Mouse (Mus musculus) retina, postnatal 7 days (tissue): ENCODE results near the gene P3h1.

Experiments used
- DNase-seq: peaks from one replicate; pipeline ENCODE4 v3.0.0-alpha.2; 2012; ENCODE audit warnings: low read depth, low spot score

The P3h1 gene

DNA sequence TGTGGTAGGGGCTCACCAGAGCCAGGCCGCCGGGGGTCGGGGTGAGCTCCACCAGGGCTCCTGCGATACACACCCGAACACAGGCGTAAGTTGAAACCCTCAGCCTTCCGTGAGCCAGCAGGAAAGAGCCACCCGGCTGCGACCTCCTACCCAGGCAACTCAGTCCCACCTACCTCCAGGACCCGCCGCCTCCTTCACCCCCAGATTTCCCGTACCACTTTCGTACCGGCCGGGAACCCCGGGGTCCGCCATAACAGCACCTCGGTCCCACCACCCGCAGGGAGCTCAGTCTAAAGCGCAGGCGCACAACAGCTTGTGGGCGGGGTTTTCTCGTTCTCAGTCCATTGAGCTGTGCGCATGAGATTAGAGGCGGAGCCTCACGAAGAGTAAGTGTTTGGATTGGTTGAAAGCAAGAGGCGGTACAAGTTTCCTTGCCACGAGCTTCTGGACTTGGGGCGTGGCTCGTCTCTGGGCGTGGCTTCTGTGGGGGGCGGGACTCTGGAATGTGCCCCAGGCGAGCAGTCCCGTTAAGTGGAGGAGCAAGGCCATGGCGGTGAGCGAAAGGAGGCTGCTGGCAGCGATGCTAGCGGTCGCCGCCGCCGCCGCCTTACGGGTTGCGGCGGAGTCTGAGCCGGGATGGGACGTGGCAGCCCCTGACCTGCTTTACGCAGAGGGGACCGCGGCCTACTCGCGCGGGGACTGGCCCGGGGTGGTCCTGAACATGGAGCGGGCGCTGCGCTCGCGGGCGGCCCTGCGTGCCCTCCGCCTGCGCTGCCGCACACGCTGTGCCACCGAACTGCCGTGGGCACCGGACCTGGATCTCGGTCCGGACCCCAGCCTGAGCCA is at the start of gene P3h1, which contains the start of gene AU022252:
TSS of gene P3h1 (plus strand) at position 506 of the 846 bp plus-strand sequence.
TSS of gene AU022252 (minus strand) at position 303 of the 846 bp plus-strand sequence.
- peak; percentile 100 for DNase-seq

GRCm38 (mm10) chr4:119183525-119183924 is 49.2 kb upstream of the P3h1 start:
- no peak for DNase-seq

- no peak for DNase-seq
Observed at GRCm38 (mm10) chr4:119185771-119186170, 46.9 kb upstream of the P3h1 start.

- DNase-seq, result no peak
Observed at GRCm38 (mm10) chr4:119188060-119188785, 44.5 kb upstream of the P3h1 start.

- no peak for DNase-seq
Observed at GRCm38 (mm10) chr4:119189392-119189791, 43.3 kb upstream of the P3h1 start.

DNA sequence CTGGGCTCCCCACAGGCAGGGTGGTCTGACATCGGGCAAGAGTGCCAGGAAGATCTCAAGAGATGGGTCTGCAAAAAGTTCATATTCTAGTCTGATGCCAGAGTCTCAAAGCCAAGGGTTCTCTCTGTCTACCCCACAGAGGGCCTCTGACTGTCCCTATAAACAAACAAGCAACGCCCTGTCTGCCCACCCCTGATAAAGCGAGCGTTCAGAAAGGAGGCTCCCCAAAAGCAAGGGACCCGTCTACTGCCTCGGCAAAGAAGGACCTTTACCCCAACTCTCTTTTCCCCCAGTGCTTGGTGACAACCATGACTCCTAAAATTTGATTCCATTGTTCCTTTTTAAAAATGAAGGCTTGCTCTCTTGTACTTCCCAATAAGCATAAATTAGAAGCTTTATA is 42.9 kb upstream of the P3h1 start, which contains the start of gene Ermap:
TSS of gene Ermap (minus strand) at position 148 of the 400 bp plus-strand sequence.
- no peak for DNase-seq

- DNase-seq, result no peak
Observed at GRCm38 (mm10) chr4:119190618-119191017, 42.1 kb upstream of the P3h1 start.

DNA sequence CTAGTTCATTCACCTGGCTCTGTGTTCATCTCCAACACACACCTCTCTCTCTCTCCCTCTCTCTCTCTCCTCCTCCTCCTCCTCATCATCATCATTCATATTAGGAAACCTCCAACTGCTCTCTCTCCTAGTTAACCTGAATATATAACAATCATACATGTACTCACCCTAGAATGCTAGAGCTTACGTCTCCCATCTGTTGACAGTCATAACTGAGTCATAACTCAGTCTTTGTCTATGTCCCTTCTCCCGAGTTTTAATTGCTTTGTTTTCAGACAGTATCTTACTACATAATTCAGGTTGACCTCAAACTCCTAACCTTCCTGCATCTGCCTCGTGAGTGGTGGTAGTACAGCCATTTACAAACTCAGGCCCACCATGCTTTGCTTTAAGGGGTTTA is 41.4 kb upstream of the P3h1 start:
- DNase-seq, result no peak

DNA sequence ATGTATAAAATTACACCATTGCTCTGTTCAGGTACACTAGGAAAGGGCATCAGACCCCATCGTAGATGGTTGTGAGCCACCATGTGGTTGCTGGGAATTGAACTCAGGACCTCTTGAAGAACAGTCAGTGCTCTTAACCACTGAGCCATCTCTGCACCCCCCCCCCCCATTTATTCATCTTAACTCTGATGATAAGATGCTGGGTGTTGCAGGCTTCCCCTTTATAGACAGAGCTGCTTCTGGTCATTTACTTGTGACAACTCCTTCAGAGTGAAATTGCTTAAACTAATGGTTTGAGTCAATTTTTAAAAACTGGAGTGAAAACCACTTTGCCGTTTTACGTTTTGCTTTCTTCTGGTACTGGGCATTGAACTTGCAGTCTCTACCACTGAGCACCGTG is 40.0 kb upstream of the P3h1 start:
- no peak for DNase-seq

DNA sequence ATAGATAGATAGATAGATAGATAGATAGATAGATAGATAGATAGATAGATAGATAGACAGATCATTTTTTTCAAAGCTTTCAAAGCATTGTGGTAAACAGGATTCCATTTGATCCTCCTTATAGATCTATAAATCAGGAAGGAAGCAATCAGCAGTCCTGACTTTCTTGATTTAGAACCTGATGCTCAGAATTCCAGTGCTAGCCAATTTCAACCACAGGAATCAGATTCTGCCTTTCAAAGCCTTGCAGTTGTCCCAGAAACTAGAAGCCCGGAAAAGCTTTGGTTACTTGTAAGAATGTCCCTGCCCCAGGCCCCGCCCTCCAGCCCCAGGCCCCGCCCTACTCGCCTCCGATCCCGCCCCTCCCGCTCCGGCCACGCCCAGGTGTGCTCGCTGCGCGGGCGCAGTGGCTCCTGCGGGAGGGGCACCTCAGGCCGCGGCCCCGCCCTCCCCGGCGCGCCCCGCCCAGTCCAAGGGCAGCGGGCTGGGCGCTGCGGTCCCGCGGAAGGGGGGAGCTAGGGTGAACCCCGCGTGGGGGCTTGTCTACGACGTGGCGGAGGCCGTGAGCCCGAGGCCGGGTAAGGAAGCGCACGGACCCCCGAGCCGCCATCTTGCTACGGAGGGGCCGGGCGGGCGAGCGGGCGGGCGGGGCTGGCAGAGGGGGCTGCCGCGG is 37.7 kb upstream of the P3h1 start, which contains the start of gene Svbp:
TSS of gene Svbp (plus strand) at position 398 of the 673 bp plus-strand sequence.
- peak; percentile 75 for DNase-seq

- no peak for DNase-seq
Observed at GRCm38 (mm10) chr4:119195582-119196320, 37.0 kb upstream of the P3h1 start.

DNA sequence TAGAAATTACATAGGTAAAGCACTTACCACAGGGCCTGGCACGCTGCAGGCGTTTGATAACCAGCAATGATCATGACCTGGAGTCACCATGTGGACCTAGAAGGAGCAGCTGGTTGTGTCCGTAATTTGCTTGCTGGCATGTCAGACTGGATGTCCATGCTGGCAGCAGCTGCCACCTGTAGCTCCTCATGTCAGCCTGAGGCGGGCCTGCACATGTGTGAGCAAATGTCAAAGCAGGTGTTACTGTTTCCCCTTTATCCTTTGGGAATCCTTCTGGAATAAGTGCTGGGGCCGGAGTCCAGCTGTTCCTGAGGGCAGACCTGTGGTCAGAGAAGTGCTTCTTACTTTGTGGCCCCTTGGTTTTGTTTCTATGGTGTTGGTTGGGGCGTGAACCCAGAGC is 34.6 kb upstream of the P3h1 start:
- DNase-seq, result no peak

- peak; percentile 41 for DNase-seq
Observed at GRCm38 (mm10) chr4:119204672-119205071, 28.0 kb upstream of the P3h1 start.

DNA sequence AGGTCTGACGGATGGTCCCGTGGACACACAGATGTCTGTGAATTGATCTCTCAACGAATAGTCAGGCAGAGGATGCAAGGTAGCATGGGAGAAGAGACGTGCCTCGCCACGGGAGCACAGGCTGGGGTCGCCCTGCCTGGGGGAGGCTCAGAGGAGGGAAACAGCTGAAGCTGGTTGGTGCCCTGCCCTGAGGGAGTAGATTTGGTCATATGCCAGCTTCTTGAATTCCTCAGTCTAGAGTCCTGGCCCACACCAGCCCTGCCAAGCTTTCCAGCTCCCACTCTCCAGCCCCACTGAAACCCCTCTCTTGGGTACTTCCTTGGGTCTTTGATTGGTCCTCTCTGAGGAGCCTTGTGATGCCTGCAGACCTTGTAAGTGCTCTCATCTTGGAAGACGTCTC is 16.0 kb upstream of the P3h1 start:
- DNase-seq, result no peak

DNA sequence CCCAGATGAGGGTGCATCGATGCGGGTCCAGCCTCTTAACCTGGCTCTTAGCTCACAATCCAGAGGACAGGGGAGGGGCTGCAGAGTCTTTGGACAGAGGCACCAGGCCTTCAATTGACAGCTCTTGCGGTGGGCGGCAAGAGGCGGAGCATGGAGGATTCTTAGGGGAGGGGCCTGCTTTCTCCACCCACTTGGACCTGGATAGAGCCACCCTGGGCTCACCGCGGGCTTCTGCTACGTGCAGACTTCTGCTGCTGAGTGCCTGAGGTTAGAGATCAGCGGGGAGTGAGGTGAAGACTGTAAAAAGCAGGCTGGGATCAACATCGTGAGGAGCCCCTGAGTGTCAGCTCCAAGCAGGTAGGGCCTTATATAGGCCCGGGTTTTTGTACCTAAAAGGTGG is 14.5 kb upstream of the P3h1 start, which contains the start of gene Tmem269:
TSS of gene Tmem269 (minus strand) at position 49 of the 400 bp plus-strand sequence.
- no peak for DNase-seq

GRCm38 (mm10) chr4:119223696-119224095 is 9.0 kb upstream of the P3h1 start:
- DNase-seq, result peak; percentile 54

DNA sequence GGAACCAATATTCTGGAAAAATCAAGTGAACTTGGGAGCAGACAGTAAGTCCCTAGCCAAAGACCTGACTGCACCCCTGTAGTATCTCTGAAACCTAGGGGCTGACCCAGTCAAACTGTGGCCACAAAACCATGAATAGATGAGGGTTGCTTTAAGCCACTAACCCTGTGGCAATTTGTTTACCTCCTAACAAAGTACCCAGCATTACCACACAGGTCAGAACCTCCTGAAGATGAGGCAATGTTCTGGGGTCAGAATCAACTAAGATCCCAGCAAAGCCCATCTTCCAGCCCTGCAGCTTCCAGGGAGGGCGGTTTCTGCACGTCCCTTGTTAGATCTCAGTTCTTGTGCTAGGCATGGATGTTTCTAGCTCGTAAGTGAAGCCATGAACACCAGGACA is 8.2 kb upstream of the P3h1 start:
- no peak for DNase-seq

- DNase-seq, result no peak
Observed at GRCm38 (mm10) chr4:119225719-119226118, 7.0 kb upstream of the P3h1 start.

GRCm38 (mm10) chr4:119226751-119227150 is 6.0 kb upstream of the P3h1 start:
- DNase-seq, result no peak

DNA sequence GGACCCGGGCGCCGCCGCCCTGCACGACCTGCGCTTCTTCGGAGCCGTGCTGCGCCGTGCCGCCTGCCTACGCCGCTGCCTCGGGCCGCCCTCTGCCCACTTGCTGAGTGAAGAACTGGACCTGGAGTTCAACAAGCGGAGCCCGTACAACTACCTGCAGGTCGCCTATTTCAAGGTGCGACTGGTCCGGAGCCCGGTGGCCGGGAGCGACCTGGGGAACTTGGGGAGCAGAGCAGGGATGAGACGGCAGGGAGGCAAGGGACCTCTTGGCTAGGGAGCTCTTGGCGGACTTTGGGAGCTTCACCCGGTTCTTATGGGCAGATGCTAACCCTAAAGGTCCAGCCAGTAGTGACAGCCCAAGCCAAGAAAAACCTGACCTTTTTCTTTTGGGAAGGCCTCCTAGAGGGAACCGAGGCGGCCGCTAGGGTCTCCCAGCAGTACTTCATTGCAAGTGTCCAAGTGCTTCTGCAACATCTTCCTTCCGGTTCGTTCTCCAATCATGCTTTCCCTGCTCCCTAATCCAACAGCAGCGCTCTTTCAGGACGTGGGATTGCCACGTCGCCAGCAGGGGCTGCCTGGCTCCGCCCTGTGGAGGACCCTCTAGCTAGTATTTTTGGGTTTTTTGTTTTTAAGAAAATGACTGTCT is 664 bp downstream of the P3h1 start:
- no peak for DNase-seq

DNA sequence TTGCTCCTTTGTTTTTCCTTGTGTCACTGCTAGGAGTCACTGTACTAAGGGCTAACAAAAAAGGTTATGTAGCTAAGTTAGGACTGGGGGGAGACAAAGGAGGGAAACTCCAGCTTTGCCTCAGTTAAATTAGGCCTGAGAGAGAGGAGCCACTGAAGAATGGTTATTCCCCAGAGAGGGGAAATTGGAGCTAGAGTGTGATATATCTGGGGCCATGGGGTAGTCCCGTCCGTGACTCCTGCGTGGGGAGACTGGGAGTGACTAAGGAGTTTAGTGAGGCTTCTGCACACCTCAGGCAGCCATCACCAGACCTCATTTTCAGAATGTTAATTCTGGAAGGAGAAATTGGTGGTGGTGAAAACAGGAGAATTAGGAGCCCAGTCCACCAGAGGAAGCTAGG is 1.6 kb downstream of the P3h1 start:
- DNase-seq, result no peak
